Mouse (Mus musculus) urinary bladder, postnatal 36 days (tissue): ENCODE results near the gene Rhobtb3.
"Not testable (repeated sequence)": the region's sequence is repeated elsewhere in the genome, so short reads cannot be mapped to it uniquely, and the experiment has no call there.

Source experiments
- DNase-seq, 2 experiments: peaks; one replicate each; pipeline ENCODE4 v3.0.0; 2022; ENCODE audit warnings: low spot score in 2 of 2, mixed read lengths in 1 of 2

Gene Rhobtb3

DNA sequence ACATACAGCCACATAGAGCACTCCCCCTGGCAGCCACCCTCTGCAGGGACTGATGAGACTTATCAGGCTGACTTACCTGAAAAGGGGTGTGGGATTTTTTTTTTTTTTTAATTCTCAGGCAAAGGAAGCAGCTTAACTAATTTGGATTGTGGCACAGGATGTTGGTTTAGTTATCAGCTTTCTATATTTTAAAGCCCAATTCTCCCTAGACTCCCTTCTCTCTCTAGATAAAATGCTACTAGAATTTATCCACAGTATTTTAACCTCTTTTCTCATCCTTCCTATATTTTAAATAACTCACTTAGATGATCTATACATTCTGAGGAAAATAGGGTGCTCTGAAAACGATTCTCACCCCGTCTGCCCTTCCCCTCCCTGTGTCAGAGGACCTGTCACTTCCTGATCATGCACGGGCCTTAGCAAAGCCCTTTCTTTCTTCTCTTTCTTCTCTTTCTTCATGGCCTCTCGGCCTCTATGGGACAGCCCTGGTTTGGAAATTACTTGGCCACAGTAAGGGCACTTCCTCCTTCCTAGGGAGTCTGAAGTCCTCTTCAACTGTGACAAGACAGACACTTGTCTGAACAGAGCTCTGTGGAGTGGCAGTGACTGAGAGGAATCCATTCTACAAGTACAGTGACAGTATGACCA is 98.1 kb downstream of the Rhobtb3 start:
- no peak for DNase-seq

DNA sequence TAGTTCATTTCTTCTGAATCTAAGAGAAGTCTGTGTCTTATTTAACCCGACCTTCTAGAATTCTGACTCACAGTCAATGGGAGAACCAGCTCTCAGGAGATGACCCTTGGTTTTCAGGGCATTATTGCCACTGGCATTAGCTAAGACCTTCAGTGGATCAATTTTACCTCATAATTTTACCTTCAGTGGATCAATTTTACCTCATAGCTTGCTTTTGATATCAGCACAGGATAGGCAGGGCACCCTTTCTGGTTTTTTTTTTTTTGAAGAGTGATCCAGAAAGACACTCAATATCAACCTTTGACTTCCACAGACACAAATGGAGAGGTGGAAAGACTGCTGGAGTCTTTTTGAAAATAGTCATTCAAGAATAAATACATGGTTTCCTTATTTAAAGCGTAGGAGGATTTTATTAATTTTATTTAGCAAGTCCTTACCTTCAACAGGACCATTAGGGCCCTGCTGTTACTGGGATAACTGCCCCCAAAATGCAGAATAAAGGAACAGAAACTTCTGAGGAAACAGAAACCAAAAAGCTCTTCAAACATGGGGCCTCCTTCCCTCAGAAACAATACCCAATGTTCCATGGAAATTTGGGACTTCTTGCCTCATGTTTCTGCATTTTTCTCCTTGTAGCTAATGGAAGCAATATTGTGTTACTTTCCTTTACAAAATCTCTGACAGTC is 98.7 kb downstream of the Rhobtb3 start:
- no peak for DNase-seq

GRCm38 (mm10) chr13:75843993-75844683 is 99.6 kb downstream of the Rhobtb3 start:
- DNase-seq: no peak

DNA sequence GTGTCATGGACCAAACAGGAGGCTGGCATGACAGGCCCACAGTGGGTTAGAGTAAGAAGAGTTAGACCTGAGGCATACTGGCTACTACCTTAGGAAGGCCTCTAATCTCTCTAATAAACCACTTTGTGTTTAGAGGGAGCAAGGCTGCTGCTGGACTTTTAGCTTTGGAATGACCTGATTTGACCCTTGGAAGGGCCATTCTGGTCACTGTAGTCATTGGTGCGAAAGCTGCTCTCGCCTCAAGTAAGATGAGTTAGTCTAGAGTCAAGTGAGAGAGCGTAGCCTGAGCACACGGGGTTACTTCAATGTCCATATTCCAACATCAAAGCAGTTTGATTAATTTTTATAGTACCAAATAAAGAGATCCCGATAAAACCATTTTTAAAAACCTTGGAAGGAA is 100.4 kb downstream of the Rhobtb3 start:
- no peak for DNase-seq

DNA sequence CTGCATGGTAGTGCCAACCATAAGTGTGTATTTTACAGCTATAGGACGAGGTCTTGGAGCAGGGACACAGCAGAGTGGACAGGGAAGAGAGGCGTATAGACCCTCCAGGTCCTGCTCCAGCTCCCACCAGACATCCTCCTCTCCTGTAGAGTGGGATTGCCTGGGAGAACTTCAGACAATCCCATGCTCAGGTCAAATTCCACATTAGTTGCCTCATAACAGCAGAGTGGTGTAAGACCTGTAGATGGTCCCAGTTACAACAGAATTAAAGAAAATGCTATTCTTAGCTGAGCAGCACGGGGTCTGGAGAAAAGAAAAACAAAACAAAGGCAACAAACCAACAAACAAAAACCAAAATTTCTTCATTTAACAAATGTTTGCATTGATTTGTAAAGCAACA is 101.8 kb downstream of the Rhobtb3 start:
- DNase-seq: no peak

DNA sequence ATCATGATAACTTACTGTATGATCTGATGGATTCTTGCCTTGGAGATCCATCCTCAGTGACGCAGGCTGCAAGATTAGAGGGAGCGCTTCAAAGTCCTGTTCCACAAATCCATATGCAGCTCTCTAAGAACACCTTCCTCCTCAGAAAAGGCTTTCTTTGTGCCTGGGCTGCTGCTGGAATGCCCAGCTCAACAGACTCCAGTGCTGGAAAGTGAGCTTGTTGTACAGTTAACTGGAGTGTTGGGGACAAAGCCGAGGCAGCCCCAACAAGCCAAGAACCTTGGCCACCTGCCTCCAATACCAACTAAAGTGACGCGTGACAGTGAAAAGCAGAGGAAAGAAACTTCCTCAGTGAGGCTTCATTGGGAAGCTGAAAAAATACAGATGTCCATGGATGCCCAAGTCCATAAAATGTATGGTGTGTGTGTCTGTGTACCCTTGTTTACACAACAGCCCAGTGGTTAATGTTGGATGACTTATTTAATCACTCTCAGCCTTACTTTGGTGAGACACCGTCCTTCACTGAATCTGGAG is 102.9 kb downstream of the Rhobtb3 start:
- no peak for DNase-seq

GRCm38 (mm10) chr13:75839719-75840481 is 103.8 kb downstream of the Rhobtb3 start, which contains the start of gene Glrx:
Gene Glrx (plus strand): TSS chr13:75839868.
- DNase-seq: peak; percentile 65 to 79

DNA sequence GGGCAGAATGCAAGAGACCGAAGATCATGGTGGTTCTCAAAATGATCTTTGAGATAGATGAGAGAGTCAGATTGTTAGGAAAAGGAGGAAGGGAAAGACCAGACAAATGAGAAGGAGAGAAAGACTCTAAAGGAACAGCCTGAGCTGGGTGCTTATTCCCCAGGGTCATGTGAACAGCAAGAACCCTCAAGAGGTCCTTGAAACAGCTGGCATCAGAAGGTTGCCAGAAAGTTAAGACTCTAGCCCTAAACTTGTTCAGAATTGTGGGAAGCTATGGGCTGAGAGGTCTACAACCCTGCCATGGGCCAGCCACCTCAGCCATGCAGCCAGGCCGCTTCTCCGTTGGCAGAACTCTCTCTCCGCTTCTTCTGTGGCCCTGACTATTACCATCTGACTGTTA is 105.2 kb downstream of the Rhobtb3 start:
- no peak for DNase-seq

GRCm38 (mm10) chr13:75835461-75835860 is 108.3 kb downstream of the Rhobtb3 start:
- DNase-seq: no peak

DNA sequence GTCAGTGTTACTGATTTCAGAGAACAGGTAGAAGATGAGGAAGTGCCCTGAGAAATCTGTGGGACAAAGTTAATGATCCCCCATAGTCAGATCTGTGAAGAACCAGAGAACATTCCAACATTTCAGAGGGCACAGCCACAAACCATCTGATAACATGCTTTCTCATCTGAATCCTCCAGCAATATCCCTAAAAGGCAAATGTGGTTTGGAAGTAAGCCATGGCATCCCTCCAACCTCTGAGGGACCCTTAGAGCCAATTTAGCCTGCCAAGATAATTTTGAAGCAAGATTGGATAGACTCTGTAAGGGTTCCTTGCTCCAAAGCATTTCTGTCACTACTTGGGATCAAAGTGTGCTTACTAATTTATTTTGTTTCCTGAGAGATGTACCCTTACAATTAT is 110.2 kb downstream of the Rhobtb3 start:
- no peak for DNase-seq

- DNase-seq: no peak
Measured at GRCm38 (mm10) chr13:75832697-75833096, 111.0 kb downstream of the Rhobtb3 start.

DNA sequence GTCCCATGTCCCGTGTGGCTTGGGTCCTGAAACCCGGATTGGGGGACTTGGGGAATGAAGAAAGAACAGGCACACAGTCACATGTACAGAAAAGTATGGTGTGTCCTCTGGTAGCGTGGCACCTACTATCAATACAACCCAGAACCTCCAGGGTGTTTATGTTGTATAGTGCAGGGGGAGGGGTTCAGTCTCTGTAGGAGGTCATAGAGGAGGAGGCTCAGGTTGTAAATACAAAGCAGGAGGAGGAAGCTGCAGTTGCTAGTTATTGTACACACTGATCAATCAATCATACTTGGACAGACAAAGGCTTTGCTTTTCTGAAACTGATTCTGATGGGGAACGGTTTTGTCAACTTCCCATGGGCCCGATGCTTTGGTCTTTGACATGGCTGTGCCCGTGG is 112.0 kb downstream of the Rhobtb3 start:
- no peak for DNase-seq

DNA sequence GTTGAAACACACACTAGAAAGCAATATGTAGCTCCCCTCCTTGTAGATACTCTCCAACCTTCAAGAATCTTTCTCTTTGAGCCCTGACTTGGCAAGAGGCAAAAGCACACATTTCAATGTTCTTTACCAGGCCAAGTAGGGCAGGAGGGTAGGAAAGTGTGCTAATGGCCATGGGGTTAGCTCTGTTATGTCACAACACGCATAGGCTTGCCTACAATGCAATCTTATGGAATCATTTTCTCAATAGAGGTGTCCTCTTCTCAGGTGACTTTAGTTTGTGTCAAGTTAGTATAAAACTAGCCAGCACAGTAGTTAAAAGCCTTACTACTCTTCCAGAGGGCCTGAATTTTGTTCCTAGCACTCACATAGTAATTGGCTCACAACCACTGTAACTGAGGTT is 113.0 kb downstream of the Rhobtb3 start:
- DNase-seq: no peak

- no peak for DNase-seq
Measured at GRCm38 (mm10) chr13:75825388-75825787, 118.3 kb downstream of the Rhobtb3 start.

DNA sequence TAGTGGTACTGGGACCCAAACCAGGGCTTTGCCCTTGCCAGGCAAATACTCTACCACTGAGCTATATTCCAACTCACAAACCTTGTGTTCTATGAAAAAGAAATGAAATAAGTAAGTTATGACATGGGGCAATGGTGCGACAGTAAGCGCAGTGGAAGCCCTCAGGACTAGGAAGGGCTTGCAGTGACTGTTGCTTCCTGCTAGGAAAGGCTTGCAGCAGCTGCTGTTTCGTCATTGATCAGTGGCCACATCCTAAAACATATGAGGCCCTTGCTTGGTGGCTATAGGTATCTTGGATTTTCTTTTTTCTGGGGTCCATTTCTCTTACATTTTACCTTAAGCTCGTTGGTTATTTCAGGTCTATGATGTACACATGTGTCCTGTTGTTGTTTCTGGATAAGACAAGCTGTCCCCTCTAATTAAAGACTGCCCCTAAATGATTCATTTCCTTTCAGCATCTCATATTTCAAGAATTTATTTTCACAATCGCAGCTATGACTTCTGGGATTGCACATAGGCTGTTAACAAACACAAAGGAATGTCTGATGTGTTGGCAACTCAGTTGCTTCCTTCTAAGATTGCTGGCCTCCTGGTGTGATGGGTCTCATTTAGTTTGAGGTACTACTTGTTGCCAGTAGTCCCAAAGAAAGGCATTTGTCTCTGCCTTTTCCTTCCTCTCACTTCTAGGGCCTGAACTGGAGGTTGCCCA is 119.0 kb downstream of the Rhobtb3 start:
- DNase-seq: no peak

DNA sequence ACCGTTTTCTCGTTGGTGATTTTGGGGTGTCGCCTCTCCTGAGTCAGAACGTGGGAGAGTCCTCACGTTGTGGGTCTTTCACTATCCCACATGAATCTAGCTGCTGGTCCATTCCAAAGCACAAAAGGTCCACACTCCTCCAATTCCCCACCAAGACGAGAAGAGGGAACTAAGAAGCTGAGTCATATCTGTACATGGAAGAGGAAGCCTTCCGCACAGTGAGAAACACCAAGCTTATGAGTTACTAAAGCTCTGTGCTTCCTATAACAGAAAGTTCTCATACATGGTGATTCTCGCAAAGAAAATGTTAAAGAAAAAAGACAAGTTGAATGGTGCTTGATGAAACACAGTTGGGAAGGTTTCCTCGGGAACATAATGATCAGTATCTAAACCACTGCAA is 120.5 kb downstream of the Rhobtb3 start:
- no peak for DNase-seq

GRCm38 (mm10) chr13:75822366-75822765 is 121.4 kb downstream of the Rhobtb3 start:
- DNase-seq: not testable (repeated sequence)

DNA sequence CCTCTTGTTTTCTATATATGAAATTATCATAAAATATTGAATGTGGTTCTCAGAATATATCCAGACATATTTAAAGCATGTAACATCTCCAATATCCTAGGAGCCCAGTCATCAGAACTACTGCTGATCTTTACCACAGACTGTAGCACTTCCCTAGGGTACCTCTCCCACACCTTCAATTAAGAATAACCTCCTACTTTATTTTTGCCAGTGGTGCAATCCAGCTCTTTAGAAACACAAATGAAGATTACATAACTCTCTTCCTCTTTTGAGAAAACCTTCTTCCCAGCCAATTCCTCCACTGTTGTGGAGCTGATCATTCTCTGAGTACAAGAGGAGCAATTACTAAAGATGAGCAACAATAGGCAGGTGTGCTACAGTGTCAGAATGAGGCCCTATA is 123.8 kb downstream of the Rhobtb3 start:
- no peak for DNase-seq
